Mouse (Mus musculus) megakaryocyte, embryonic 14.5 days (primary cell): ENCODE results near the gene Tnfrsf12a.

Experiments
- FLI1 ChIP-seq: IDR thresholded peaks from 2 replicates; pipeline ENCODE4 v1.6.1; 2012; ENCODE audit warnings: low read length, inconsistent platforms, mixed read lengths
- GATA1 ChIP-seq: IDR thresholded peaks from 3 replicates; pipeline ENCODE4 v1.6.1; 2012; ENCODE audit warnings: mixed read lengths, low read length, inconsistent platforms, borderline replicate concordance

DNA sequence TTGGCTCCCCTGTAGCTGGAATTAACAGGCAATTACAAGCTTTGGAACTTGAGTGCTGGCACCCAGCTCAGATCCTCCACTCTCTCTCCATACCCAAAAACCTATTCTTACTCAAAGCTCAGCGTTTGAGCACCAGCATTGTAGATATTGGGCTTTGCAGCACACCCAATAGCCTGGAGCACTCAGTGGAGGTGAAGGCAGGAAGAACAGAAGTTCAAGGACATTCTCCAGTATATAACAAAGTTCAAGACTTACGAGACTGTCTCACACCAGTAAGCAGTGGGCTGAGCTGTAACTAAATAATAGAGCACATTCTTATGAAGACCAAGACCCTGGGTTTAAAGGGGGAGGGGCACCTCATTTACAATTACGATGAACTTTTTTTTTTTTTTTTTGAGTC lies 4.5 kb downstream of the Tnfrsf12a start:
- no peak for TF ChIP-seq FLI1
- no peak for TF ChIP-seq GATA1
